Mouse (Mus musculus) liver, embryonic 14.5 days (tissue): ENCODE results near the gene 4632433K11Rik. TPM values are rescaled to one million over a fixed set of nuclear protein-coding genes. Genes with fewer than 3 reads are reported as not detected.
A peak's percentile ranks its signal among the peaks of the same experiment; 100 is the strongest.

Source experiments
- ATAC-seq: fragments of 200-750 bp; cut with Nextera tagmentation; 2 replicates; pipeline ENCODE4 v1.8.0; 2017; ENCODE audit warnings: moderate number of reproducible peaks, mild to moderate bottlenecking, moderate library complexity; ENCODE audit not compliant: insufficient read depth
- DNase-seq, 3 experiments: peaks; one replicate each; pipeline ENCODE4 v3.0.0-alpha.2; 2012 to 2013; ENCODE audit warnings: low read depth in 3 of 3, low spot score in 3 of 3
- H3K27ac ChIP-seq: fragments of 300-500 bp; sonication (generic); 2 replicates; pipeline ENCODE4 v1.5.1; 2014; ENCODE audit warnings: moderate library complexity, mild to moderate bottlenecking, control low read depth, inconsistent platforms
- H3K27me3 ChIP-seq: fragments of 300-500 bp; sonication (generic); 2 replicates; pipeline ENCODE4 v1.6.1; 2014; ENCODE audit warnings: mild to moderate bottlenecking, low read length, moderate library complexity; ENCODE audit not compliant: control insufficient read depth, insufficient read depth
- H3K36me3 ChIP-seq: fragments of 300-500 bp; sonication (generic); replicated peaks from 2 replicates; pipeline ENCODE4 v1.6.1; 2014; ENCODE audit warnings: low read depth; ENCODE audit not compliant: control insufficient read depth, insufficient read depth
- H3K4me1 ChIP-seq, 2 experiments: fragments of 200-500 bp in 1 of 2; fragments of 300-500 bp in 1 of 2; sonication (generic) in 1 of 2; replicated peaks; 2 replicates each; pipeline ENCODE4 v1.6.1; 2012 to 2014; ENCODE audit warnings: antibody characterized with exemption in 1 of 2, inconsistent platforms in 1 of 2, low read length in 1 of 2; ENCODE audit not compliant: control insufficient read depth in 2 of 2, insufficient read depth in 2 of 2
- H3K4me2 ChIP-seq: fragments of 300-500 bp; sonication (generic); 2 replicates; pipeline ENCODE4 v1.6.1; 2014; ENCODE audit warnings: low read depth, mild to moderate bottlenecking, control low read depth, moderate library complexity
- H3K4me3 ChIP-seq, 2 experiments: fragments of 200-500 bp in 1 of 2; fragments of 300-500 bp in 1 of 2; sonication (generic) in 1 of 2; 2 replicates each; pipeline ENCODE4 v1.5.1; 2012 to 2014; ENCODE audit warnings: low read depth in 2 of 2, low read length in 2 of 2, mild to moderate bottlenecking in 2 of 2, control low read depth in 1 of 2, inconsistent platforms in 1 of 2, moderate library complexity in 1 of 2; ENCODE audit not compliant: insufficient read depth in 1 of 2
- H3K9ac ChIP-seq: fragments of 300-500 bp; sonication (generic); replicated peaks from 2 replicates; pipeline ENCODE4 v1.6.1; 2014; ENCODE audit warnings: mild to moderate bottlenecking, control low read depth, moderate library complexity
- H3K9me3 ChIP-seq: fragments of 300-500 bp; sonication (generic); 2 replicates; pipeline ENCODE4 v1.6.1; 2016; ENCODE audit warnings: low read length, mixed read lengths; ENCODE audit not compliant: control insufficient read depth
- CTCF ChIP-seq: IDR thresholded peaks from 2 replicates; pipeline ENCODE4 v1.5.1; 2016; ENCODE audit warnings: antibody characterized with exemption, low read depth, control low read depth
- EP300 ChIP-seq: IDR thresholded peaks from 2 replicates; pipeline ENCODE4 v1.6.1; 2016; ENCODE audit warnings: antibody characterized with exemption, low read depth
- WGBS: fragments of 180-500 bp; shearing (Covaris S2); extraction: QIAGEN DNeasy Blood & Tissue Kit; methylation state at CpG from one replicate; pipeline ENCODE4 v1.1.7; 2014; ENCODE audit not compliant: insufficient replicate concordance; 5-methylcytosine and 5-hydroxymethylcytosine counted together
- polyA plus RNA-seq, 2 experiments: library from polyadenylated mRNA; depleted of rRNA in 1 of 2; stranded (reverse) in 1 of 2; unstranded in 1 of 2; fragments of >200 nt; fragmentation: Nextera tagmentation in 1 of 2; extraction: Ambion mirVana in 1 of 2; gene quantifications; 2 replicates each; pipeline versions ENCODE4 v1.2.1 to v1.2.3; 2012 to 2014

Gene 4632433K11Rik
- polyA plus RNA-seq, 2 experiments, result not detected

- peak; percentile 89 to 92 (median 90) for DNase-seq
- no peaks in the 10 kb centered on the region for H3K9me3 ChIP-seq
- peak within 1 kb of the TSS; percentile 92 for H3K27ac ChIP-seq
- H3K4me1 ChIP-seq, result peaks cover 19 to 34% of the 10 kb centered on the region in 2 experiments
- ATAC-seq, result peak; percentile 86
- H3K4me2 ChIP-seq, result peak within 1 kb of the TSS; percentile 92
- TF ChIP-seq CTCF, result 0 out of 2 replicates have a peak, but pooled peaks have one; percentile 2
- TF ChIP-seq EP300, result no peak
- peak within 1 kb of the TSS; percentile 92 for H3K9ac ChIP-seq
- H3K27me3 ChIP-seq, result no peaks in the 10 kb centered on the region
- WGBS, result 0% methylated on average over 68 of the region's 81 CpGs
- H3K4me3 ChIP-seq, result peak within 1 kb of the TSS; percentile 90 to 100
- H3K36me3 ChIP-seq, result peaks cover 60% of the 10 kb centered on the region
These were observed 46.3 kb downstream of the 4632433K11Rik start, which contains the start of gene Epn1 for GRCm38 (mm10) chr7:5080010-5080751. Gene Epn1 (plus strand): TSS chr7:5080235.

- peak overlapping the region; percentile 90 to 100 for H3K4me3 ChIP-seq
- H3K4me2 ChIP-seq, result peak overlapping the region; percentile 92
- peak overlapping the region; percentile 92 for H3K27ac ChIP-seq
- TF ChIP-seq CTCF, result no peak
- no peak for TF ChIP-seq EP300
- peaks cover 19 to 33% of the 10 kb centered on the region in 2 experiments for H3K4me1 ChIP-seq
- no peak for ATAC-seq
- H3K9me3 ChIP-seq, result no peaks in the 10 kb centered on the region
- H3K36me3 ChIP-seq, result peaks cover 61% of the 10 kb centered on the region
- H3K27me3 ChIP-seq, result no peaks in the 10 kb centered on the region
- WGBS, result 5% methylated on average over 6 of the region's 6 CpGs
- no peak for DNase-seq
- peak overlapping the region; percentile 92 for H3K9ac ChIP-seq
These were observed 46.9 kb downstream of the 4632433K11Rik start for GRCm38 (mm10) chr7:5080815-5081214.

DNA sequence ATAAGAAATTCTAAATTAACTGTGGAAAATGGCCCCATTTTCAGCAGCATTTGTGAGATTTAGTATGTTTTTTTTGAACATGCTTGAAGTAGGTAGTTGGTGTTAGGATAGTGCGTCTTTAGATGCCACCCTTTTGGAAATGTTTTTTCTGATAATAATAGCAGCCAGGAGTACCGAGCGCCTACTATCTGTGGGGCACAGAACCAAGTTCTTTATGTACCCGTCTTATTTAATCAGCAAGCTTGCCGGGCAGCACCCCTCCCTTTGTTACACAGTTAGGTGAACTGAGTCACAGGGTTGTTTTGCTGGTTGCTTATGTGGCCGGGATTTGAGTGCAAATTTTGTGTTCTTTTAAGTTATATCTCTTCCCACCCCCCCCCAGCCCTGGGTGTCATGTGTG is 47.3 kb downstream of the 4632433K11Rik start:
- peak overlapping the region; percentile 90 to 100 for H3K4me3 ChIP-seq
- peaks cover 18 to 29% of the 10 kb centered on the region in 2 experiments for H3K4me1 ChIP-seq
- ATAC-seq (peak; percentile 47), DNase-seq (peak; percentile 66 to 71 (median 71))
- peak overlapping the region; percentile 92 for H3K27ac ChIP-seq
- no peaks in the 10 kb centered on the region for H3K27me3 ChIP-seq
- H3K9me3 ChIP-seq, result no peaks in the 10 kb centered on the region
- peak overlapping the region; percentile 92 for H3K4me2 ChIP-seq
- peaks cover 62% of the 10 kb centered on the region for H3K36me3 ChIP-seq
- peak; percentile 63 for TF ChIP-seq EP300
- peak; percentile 27; the same call in 1 of the 2 replicates for TF ChIP-seq CTCF
- H3K9ac ChIP-seq, result peak overlapping the region; percentile 92
- 7% methylated on average over 6 of the region's 6 CpGs for WGBS

DNA sequence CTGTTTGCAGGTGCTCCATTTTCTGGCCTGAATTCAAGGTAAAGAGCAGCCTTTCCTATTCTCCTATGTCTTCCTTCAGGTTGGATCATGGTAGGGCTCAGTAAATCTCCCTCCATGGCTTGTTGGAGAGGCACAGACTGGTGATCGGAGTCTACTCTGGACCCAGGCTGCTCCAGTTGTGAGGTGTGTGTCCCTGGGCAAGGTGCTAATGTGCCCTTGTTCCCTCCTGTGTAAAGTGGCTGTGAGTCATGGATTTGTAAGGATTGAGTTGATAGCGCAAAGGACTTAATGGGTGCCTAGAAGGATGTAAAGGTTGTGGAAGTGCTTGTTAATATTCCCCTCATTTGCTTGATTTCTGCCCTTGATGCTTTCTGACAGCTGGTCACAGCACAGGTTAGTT is 48.0 kb downstream of the 4632433K11Rik start:
- Histone ChIP-seq H3K9me3 (no peaks in the 10 kb centered on the region), H3K27me3 (no peaks in the 10 kb centered on the region), H3K9ac (peak overlapping the region; percentile 92), H3K4me2 (peak overlapping the region; percentile 92), H3K4me1 (peaks cover 11 to 23% of the 10 kb centered on the region in 2 experiments), H3K27ac (peak overlapping the region; percentile 92), H3K36me3 (peaks cover 60% of the 10 kb centered on the region), H3K4me3 (peak overlapping the region; percentile 90 to 100)
- 90% methylated on average over 2 of the region's 2 CpGs for WGBS
- ATAC-seq (no peak), DNase-seq (no peak)
- TF ChIP-seq CTCF (no peak), EP300 (no peak)
